Mouse (Mus musculus): Measurements from ENCODE around the gene Olfr70. TPM values are rescaled to one million over a fixed set of nuclear protein-coding genes. Genes with fewer than 3 reads are reported as not detected.
A peak's percentile ranks its signal among the peaks of the same experiment; 100 is the strongest.

Olfr70 gene
- not detected in 2 replicates for polyA plus RNA-seq (2012; rRNA removed)

DNA sequence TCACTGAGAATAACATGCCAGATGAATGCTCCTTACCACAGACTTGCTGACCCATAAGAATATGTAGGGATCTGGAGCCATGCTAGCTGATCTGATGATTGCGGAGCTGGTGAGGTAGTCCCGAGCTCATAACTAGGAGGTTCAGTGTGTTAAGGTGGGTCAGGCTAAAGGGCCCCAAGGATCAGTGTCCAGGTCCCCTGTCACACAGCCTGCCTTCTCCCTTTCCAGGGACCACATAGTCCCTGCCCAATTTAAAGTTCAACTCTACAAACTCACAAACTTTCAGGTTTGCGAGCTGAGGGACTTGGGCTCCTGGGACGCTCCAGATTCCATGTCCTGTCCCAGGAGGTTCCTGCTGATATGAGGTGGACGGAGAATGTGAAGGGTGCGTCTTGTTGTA, at the start of gene Olfr70:
Olfr70 (minus strand) TSS at position 101 of the 400 bp plus-strand sequence.
- TF ChIP-seq CTCF (IDR thresholded peaks at IDR 0.05; ENCODE audit: insufficient read depth, low read length) (no peak), POLR2A (IDR thresholded peaks at IDR 0.05; ENCODE audit: borderline replicate concordance, extremely low read depth, low read depth, low read length) (no peak)
- no peak for DNase-seq
- WGBS = 91% methylated on average over 6 of the region's 6 CpGs
- Histone ChIP-seq H3K4me1 (ENCODE audit: control insufficient read depth, insufficient read depth, low read length) (no peaks in the 10 kb centered on the region), H3K4me3 (replicated peaks; ENCODE audit: extremely low read depth, low read depth, low read length) (no peak within 1 kb of the TSS)

GRCm38 (mm10) chr4:43745187-43745586, 44.6 kb upstream of the Olfr70 start:
- 15% methylated on average over 6 of the region's 6 CpGs for WGBS
- DNase-seq = no peak
- Histone ChIP-seq H3K4me3 (replicated peaks; ENCODE audit: extremely low read depth, low read depth, low read length) (no peak overlapping the region), H3K4me1 (ENCODE audit: control insufficient read depth, insufficient read depth, low read length) (no peaks in the 10 kb centered on the region)
- TF ChIP-seq POLR2A (IDR thresholded peaks at IDR 0.05; ENCODE audit: borderline replicate concordance, extremely low read depth, low read depth, low read length) (no peak), CTCF (IDR thresholded peaks at IDR 0.05; ENCODE audit: insufficient read depth, low read length) (peak; percentile 35; the same call in 1 of the 2 replicates)

- TF ChIP-seq CTCF (IDR thresholded peaks at IDR 0.05; ENCODE audit: insufficient read depth, low read length) = no peak
- no peak for TF ChIP-seq POLR2A (IDR thresholded peaks at IDR 0.05; ENCODE audit: borderline replicate concordance, extremely low read depth, low read depth, low read length)
- no peak for DNase-seq
- 29% methylated on average over 1 of the region's 1 CpGs for WGBS
- Histone ChIP-seq H3K4me1 (ENCODE audit: control insufficient read depth, insufficient read depth, low read length) (no peaks in the 10 kb centered on the region), H3K4me3 (replicated peaks; ENCODE audit: extremely low read depth, low read depth, low read length) (no peak overlapping the region)
Measured at GRCm38 (mm10) chr4:43743099-43743498, 42.5 kb upstream of the Olfr70 start.

DNA sequence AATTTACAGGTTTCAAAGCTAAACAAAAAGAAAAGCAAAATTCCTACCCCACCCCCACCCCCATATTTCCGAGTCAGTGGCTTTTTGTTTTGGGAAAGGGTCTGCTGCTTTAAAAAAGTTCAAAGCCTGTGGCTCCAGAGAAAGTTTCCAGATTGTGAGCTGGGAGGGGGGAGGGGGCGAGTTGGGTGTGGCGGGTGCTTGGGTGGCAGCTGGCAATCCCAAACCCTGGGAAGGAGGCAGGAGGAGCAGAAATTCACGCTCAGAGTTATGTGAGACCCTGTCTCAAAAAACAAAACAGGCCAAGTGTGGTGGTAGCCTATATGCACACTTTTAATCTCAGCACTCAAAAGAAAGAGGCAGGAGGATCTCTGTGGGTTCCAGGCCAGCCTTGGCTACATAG, 42.0 kb upstream of the Olfr70 start:
- DNase-seq = no peak
- Histone ChIP-seq H3K4me1 (ENCODE audit: control insufficient read depth, insufficient read depth, low read length) (no peaks in the 10 kb centered on the region), H3K4me3 (replicated peaks; ENCODE audit: extremely low read depth, low read depth, low read length) (no peak overlapping the region)
- 40% methylated on average over 4 of the region's 4 CpGs for WGBS
- TF ChIP-seq CTCF (IDR thresholded peaks at IDR 0.05; ENCODE audit: insufficient read depth, low read length) (no peak), POLR2A (IDR thresholded peaks at IDR 0.05; ENCODE audit: borderline replicate concordance, extremely low read depth, low read depth, low read length) (no peak)

GRCm38 (mm10) chr4:43741526-43741925, 40.9 kb upstream of the Olfr70 start:
- TF ChIP-seq CTCF (IDR thresholded peaks at IDR 0.05; ENCODE audit: insufficient read depth, low read length) = no peak
- no peak for TF ChIP-seq POLR2A (IDR thresholded peaks at IDR 0.05; ENCODE audit: borderline replicate concordance, extremely low read depth, low read depth, low read length)
- H3K4me1 ChIP-seq (ENCODE audit: control insufficient read depth, insufficient read depth, low read length) = no peaks in the 10 kb centered on the region
- no peak overlapping the region for H3K4me3 ChIP-seq (replicated peaks; ENCODE audit: extremely low read depth, low read depth, low read length)
- WGBS = 63% methylated on average over 5 of the region's 5 CpGs
- no peak for DNase-seq

DNA sequence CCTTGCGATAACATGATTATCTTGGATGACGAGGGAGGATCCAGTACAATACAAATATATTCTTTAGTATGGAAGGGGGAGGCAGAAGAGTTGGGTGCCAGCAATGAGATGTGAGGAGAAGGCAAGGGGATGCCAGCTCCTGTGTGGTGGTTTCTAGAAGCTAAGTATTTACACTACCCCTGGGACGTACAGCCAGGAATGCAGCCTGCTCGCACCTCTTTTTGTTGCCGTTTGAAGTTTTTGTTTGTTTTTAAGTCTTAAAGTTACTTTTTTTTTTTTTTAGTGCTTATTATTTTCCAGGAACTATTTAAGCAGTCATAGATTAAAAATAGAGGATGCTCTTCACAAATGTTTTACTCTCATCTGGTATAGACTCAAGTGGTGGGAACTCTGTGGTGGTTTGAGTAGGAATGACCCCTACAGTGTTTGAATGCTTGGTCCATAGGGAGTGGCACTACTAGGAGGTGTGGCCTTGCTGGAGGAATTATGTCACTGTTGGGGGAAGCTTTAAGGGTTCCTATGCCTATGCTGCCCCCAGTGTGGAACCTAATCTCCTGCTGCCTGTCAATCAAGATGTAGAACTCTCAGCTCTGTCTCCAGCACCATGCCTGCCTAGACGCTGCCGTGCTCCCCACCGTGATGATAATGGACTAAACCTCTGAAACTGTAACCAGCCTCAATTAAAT, 38.5 kb upstream of the Olfr70 start:
- no peak overlapping the region for H3K4me3 ChIP-seq (replicated peaks; ENCODE audit: extremely low read depth, low read depth, low read length)
- no peak for DNase-seq
- 64% methylated on average over 8 of the region's 8 CpGs for WGBS
- no peaks in the 10 kb centered on the region for H3K4me1 ChIP-seq (ENCODE audit: control insufficient read depth, insufficient read depth, low read length)
- no peak for TF ChIP-seq CTCF (IDR thresholded peaks at IDR 0.05; ENCODE audit: insufficient read depth, low read length)
- no peak for TF ChIP-seq POLR2A (IDR thresholded peaks at IDR 0.05; ENCODE audit: borderline replicate concordance, extremely low read depth, low read depth, low read length)

DNA sequence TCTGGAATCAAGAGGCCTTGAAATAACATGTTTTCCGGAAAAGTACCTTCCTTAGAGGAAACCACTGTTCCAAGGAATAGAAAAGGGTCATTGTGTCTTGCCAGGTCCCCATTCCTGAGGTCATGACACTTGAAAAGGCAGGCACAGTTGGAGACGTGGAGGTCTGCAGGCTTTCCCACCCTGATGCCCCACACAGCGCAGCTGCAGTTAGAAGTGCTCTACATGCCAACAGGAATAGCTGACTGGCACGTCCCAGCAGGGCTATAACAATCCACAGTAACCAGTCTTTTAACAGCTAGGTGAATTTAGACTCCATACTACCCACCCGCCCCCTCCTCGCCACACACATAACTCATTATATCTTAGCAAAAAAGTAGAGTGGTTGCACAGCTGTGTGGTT, 36.5 kb upstream of the Olfr70 start:
- Histone ChIP-seq H3K4me3 (replicated peaks; ENCODE audit: extremely low read depth, low read depth, low read length) (no peak overlapping the region), H3K4me1 (ENCODE audit: control insufficient read depth, insufficient read depth, low read length) (no peaks in the 10 kb centered on the region)
- TF ChIP-seq CTCF (IDR thresholded peaks at IDR 0.05; ENCODE audit: insufficient read depth, low read length) (no peak), POLR2A (IDR thresholded peaks at IDR 0.05; ENCODE audit: borderline replicate concordance, extremely low read depth, low read depth, low read length) (no peak)
- 70% methylated on average over 6 of the region's 6 CpGs for WGBS
- no peak for DNase-seq

DNA sequence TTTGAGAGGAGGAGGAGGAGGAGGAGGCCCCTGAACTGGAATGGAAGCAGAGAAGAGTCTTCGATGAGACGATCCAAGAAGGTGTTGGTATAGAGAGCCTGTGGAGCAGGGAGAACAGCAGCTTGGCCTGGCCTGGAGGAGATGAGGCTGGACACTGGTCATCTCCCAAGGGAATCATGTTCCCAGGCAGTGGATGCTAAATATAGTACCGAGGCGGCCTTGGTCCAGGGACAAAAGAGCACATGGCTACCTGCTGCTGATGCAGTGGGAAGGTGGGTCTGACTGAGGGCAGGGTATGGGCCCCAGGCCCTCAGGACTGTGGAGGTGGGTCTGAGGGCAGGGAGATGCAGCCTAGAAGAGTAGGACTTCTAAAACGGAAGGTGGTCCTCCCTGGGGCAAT, 32.6 kb upstream of the Olfr70 start:
- DNase-seq = no peak

DNA sequence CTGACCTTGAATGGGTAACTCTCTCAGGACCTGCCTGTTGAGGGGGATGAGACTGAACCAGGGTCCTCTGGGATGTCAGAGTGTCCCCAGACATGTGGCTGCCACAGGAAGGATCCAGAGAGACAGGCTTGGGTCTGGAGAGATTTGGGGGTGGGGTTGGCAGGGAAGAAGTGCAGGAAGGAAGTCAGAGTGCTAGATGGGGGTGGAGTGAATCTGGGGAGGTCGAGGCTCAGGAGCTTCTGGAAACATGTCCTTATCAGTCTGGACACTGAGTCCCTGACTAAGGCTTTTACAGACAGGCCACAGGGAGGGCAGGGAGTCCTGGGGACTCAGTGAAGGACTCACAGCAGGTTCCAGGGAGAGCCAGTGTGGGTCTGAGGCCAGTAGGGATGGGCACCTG, 31.6 kb upstream of the Olfr70 start:
- Histone ChIP-seq H3K4me3 (replicated peaks; ENCODE audit: extremely low read depth, low read depth, low read length) (no peak overlapping the region), H3K4me1 (ENCODE audit: control insufficient read depth, insufficient read depth, low read length) (peaks cover 31% of the 10 kb centered on the region)
- TF ChIP-seq CTCF (IDR thresholded peaks at IDR 0.05; ENCODE audit: insufficient read depth, low read length) = no peak
- TF ChIP-seq POLR2A (IDR thresholded peaks at IDR 0.05; ENCODE audit: borderline replicate concordance, extremely low read depth, low read depth, low read length) = no peak
- DNase-seq = no peak
- 5% methylated on average over 1 of the region's 1 CpGs for WGBS

More for the DNA sequence above, 32.6 kb upstream of the Olfr70 start:
- H3K4me1 ChIP-seq (ENCODE audit: control insufficient read depth, insufficient read depth, low read length) = peaks cover 21% of the 10 kb centered on the region
- no peak for TF ChIP-seq POLR2A (IDR thresholded peaks at IDR 0.05; ENCODE audit: borderline replicate concordance, extremely low read depth, low read depth, low read length)
- TF ChIP-seq CTCF (IDR thresholded peaks at IDR 0.05; ENCODE audit: insufficient read depth, low read length) = no peak
- H3K4me3 ChIP-seq (replicated peaks; ENCODE audit: extremely low read depth, low read depth, low read length) = no peak overlapping the region
- WGBS = 62% methylated on average over 5 of the region's 5 CpGs

DNA sequence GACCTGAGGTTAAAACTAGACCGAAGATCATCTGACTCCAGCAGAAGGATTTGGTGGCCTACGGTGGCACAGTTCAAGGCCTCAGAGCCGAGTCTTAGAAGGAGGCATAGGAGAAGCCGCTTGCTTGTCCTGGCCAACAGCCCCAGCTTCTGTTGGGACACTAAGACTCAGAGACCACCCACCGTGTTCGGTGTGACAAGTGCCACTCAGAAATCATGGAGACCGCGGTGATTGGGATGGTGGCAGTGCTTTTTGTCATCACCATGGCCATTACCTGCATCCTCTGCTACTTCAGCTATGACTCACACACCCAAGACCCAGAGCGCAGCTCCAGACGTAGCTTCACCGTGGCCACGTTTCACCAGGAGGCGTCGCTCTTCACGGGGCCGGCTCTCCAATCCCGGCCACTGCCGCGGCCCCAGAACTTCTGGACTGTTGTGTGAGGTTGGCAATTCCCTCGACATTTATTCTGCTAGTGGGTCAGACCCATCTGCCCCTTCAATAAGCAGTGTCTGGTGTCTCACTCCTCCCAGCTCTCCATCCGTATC, 30.2 kb upstream of the Olfr70 start:
- peak; percentile 48 for DNase-seq
- H3K4me3 ChIP-seq (replicated peaks; ENCODE audit: extremely low read depth, low read depth, low read length) = no peak overlapping the region
- TF ChIP-seq POLR2A (IDR thresholded peaks at IDR 0.05; ENCODE audit: borderline replicate concordance, extremely low read depth, low read depth, low read length) (no peak), CTCF (IDR thresholded peaks at IDR 0.05; ENCODE audit: insufficient read depth, low read length) (0 out of 2 replicates have a peak, but pooled peaks have one; percentile 16)
- 52% methylated on average over 21 of the region's 21 CpGs for WGBS
- peaks cover 35% of the 10 kb centered on the region for H3K4me1 ChIP-seq (ENCODE audit: control insufficient read depth, insufficient read depth, low read length)

All from lung, adult 2 months (tissue).